Mouse (Mus musculus) cerebellum, adult 2 months (tissue): Measurements from ENCODE around the gene 1700008O03Rik.

Experiments
- CTCF ChIP-seq: fragments of 200-500 bp; IDR thresholded peaks from 2 replicates; pipeline ENCODE4 v1.5.1; 2011; ENCODE audit warnings: low read depth, mild to moderate bottlenecking, control low read depth, low read length, moderate library complexity, borderline replicate concordance; ENCODE audit not compliant: insufficient read depth
- POLR2A ChIP-seq: fragments of 200-500 bp; IDR thresholded peaks from 2 replicates; pipeline ENCODE4 v1.6.1; 2011; ENCODE audit warnings: low read length, control low read depth, borderline replicate concordance; ENCODE audit not compliant: insufficient read depth

- TF ChIP-seq POLR2A = no peak
- TF ChIP-seq CTCF = no peak
Observed at GRCm38 (mm10) chr7:44356590-44357481, 28.8 kb downstream of the 1700008O03Rik start.
